Mouse (Mus musculus): Measurements from ENCODE around the gene Hist1h2be. TPM values are rescaled to one million over a fixed set of nuclear protein-coding genes. Genes with fewer than 3 reads are reported as not detected.
"Not testable (repeated sequence)": the region's sequence is repeated elsewhere in the genome, so short reads cannot be mapped to it uniquely, and the experiment has no call there.

Gene Hist1h2be
- total RNA-seq, 2 experiments from 2014 or later = 17.5 to 146 TPM

DNA sequence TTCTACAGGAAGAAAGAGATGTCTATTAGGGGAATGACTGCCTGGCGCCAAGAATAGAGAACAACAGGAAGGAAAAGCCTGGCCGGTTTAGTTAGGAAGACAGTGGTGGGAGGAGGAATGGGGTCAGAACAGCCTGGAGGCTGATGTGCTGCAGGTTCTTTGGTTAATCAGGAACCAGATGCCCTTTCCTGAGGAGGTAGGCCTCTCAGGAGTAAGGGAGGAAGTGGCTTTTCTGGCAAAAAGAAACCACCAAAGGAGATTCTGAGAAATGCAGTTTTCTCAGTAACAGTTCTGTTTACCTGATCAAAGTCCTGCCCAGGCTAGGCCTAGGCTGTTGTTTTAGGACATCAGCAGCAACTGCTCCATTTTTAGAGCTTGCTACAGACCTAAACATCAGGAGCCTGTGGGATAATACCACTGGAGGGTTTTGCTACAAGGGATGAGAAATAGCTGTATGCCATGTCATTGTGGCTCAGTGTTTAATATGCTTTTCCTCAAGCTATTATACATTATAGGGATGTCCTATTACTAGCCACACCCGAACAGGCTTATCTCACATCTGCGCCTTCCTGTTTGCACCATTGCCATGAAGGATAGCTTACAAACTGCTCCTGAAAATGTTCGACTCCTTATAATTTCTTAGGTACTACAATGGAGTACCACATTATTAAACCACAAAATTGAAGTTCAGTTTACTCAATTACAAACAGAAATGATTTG lies 27.7 kb downstream of the Hist1h2be start:
- ATAC-seq (replicated peaks; ENCODE audit: poor library complexity, severe bottlenecking) = peak; percentile 61

DNA sequence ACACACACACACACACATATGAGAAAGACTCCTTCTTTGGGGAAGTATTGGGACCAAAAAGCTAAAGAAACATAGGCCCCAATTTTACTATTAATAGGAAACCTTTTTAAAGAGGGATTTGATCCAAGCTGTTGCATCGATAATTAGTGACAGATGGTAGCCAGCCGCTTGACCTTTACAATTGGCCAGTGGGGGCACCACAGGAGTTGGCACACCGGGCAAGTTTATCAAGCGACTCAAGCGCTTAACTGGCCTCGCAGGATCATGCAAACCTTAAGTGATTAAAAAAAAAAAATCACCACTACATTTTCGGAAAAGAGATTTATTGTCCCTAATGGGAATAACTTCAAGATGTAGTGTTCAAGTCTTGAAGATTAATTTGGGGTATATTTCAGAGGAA lies 28.3 kb downstream of the Hist1h2be start:
- no peak for ATAC-seq (replicated peaks; ENCODE audit: poor library complexity, severe bottlenecking)

DNA sequence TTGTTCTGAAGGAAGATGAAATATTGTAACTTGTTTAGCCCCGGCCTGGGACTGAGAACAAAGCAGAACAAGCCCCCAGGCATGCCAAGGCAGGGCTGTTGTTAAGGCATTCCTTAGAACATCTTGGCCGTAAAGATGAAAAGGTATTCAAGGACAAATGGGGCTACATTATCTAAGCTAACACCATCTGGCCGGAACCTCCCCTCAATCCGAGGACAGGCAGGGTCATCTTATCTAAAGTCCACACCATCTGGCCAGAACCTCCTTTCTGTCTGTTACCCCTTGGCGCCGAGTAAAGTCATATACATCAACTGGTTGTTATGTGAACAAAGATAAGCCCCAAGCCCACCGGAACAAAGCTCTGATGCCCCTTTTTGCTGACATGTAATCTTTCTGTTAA lies 29.0 kb downstream of the Hist1h2be start:
- not testable (repeated sequence) for ATAC-seq (replicated peaks; ENCODE audit: poor library complexity, severe bottlenecking)

DNA sequence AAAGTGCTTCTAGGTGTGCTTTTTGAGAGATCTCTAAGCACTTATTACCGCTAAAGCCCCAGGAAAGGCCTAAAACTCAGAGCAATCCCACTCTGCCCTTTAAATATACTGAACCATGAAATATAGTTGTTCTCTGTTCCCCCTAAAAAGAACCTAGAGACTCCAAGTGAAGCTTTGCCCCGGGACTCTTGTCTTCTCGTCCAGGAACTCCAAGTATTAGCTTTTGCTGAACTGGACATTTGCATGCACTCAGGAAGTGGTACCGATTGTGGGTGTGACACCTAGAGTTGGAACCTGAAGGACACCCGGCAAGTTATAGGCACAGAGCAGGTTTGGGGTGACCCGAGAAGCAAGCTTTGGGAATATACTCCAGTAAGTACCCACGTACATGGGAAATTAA lies 29.7 kb downstream of the Hist1h2be start:
- ATAC-seq (replicated peaks; ENCODE audit: poor library complexity, severe bottlenecking) = no peak

DNA sequence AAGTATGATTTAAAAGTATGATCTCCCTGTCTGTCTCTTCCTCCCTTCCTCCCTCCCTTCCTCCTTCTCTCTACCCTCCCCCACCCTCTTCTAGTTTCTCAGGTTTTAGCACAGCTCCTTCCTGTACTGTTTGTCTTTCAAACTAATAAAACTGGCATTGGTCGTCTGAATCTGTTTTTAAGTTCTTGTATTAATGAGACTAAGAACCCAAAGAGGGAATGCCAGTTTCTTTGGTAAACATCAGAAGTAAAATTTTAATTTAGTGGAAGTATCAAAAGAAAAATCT lies 34.0 kb downstream of the Hist1h2be start:
- no peak for ATAC-seq (replicated peaks; ENCODE audit: poor library complexity, severe bottlenecking)

DNA sequence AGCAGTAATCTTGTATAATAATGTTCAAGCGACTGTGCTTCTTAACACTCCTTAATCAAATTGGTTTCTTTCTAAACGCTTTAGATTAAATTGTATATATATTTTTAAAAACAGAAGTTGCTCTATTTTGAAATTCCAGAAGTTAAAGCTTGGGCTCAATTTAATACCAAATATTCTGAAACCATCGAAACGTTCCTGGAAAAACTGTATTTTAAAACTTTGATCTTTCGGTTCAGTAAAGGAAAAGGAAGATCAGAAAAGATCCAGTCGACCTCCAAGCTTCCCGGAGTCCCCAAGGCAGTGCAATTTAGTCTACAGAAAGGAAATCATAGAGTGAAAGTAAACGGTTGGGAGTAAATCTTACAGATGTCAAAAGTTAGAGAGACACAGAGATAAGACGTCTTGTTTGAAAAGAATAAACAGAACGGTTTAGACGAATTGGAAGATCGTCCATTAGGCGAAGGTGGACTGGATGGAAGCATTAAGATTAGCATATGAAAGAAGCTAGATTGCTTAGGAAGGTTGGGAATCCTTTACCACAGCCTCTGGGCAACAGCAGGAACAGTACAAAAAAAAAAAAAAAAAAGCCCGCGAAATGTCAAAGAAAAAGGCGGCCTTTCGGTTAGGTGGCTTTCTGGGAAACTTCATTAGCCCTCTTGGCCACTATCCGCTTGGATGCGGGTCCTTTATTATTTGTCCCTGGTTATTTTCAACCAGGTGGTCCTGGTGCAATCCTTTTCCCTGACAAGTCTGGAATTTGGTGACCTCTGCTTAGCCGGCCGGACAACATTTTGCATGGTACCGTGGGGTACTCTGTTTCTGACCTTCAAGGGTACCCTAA lies 34.6 kb downstream of the Hist1h2be start:
- no peak for ATAC-seq (replicated peaks; ENCODE audit: poor library complexity, severe bottlenecking)

DNA sequence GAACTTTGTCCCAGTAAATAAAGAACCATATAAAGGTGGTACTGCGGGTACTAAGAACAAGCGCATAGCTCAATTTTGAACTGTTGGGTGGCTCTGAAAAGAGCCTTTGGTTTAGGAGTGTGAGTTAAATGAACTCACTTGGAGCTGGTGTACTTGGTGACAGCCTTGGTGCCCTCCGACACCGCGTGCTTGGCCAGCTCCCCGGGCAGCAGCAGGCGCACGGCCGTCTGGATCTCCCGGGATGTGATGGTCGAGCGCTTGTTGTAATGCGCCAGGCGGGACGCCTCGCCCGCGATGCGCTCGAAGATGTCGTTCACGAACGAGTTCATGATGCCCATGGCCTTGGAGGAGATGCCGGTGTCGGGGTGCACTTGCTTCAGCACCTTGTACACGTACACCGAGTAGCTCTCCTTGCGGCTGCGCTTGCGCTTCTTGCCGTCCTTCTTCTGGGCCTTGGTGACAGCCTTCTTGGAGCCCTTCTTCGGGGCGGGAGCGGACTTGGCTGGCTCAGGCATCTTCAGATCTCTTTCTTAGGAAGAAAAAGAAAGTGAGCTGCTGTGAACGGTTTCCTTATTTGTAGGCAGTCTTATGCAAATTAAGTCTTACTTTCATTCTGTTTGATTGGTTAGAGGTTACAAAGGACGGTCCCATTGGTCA lies 35.4 kb downstream of the Hist1h2be start:
- peak; percentile 72 for ATAC-seq (replicated peaks; ENCODE audit: poor library complexity, severe bottlenecking)

DNA sequence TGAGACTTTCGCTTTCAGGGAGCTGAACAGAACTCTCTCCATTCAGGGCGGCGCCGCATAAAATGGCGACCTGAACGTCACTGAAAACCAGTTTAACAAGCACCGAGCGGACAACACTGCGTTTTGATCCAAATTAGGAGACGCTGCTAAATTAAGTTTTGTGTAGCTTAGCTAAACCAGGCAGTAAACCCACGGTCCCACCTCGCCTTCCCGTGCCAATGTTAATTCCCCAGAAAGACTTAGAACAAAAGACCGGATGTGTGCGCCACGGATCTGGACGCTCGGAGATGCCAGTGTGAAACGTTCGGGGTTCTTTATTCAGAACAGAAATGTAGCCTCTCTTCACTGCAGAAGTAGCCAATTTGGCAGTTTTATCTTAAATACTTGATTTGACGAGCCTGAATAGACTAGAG lies 35.9 kb downstream of the Hist1h2be start:
- peak; percentile 20 for ATAC-seq (replicated peaks; ENCODE audit: poor library complexity, severe bottlenecking)

DNA sequence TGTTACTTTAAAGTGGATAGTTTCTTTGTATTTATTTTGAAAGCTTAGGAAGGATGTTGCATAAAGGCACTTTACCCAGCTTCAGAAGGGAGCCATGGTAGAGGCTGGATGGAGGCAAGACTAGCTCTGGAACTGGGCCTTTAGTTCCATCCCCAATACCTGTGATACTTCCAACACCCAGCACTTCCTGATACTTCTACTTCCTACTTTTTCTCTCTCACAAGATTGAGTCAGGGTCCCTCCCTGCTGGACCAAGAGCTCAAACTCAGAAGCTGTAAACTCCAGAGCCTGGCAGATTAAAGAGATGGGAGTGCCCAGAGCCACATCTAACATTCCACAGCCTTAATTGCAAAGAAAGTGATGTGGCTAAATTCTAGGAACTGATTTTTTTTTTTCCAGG lies 36.6 kb downstream of the Hist1h2be start:
- no peak for ATAC-seq (replicated peaks; ENCODE audit: poor library complexity, severe bottlenecking)

DNA sequence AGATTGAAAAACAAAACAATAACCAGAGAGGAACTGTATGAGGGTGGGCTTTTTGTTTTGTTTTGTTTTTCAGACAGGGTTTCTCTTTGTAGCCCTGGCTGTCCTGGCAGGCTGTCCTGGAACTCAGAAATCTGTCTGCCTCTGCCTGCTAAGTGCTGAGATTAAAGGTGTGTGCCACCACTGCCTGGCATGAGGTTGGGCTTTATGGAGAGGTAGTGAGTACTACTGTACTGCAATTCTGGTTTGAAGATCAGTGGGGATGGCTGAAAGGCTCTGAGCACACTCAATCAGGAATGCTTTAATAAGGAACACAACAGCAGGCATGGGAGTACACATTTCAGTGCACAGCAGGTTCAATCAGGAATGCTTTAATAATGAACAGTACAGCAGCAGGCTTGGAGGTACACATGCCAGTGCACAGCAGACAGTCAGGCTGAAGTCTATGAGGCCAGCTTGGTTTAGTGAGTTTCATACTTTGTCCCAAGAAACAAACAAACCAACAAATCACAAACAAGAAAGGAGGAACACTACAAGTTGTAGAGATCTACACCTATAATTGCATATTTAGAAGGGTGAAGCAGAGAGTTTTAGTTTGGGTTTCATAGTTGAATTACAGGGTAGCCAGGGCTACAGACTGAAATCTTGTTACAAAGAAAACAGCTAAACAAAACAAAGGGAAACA lies 37.4 kb downstream of the Hist1h2be start:
- no peak for ATAC-seq (replicated peaks; ENCODE audit: poor library complexity, severe bottlenecking)

DNA sequence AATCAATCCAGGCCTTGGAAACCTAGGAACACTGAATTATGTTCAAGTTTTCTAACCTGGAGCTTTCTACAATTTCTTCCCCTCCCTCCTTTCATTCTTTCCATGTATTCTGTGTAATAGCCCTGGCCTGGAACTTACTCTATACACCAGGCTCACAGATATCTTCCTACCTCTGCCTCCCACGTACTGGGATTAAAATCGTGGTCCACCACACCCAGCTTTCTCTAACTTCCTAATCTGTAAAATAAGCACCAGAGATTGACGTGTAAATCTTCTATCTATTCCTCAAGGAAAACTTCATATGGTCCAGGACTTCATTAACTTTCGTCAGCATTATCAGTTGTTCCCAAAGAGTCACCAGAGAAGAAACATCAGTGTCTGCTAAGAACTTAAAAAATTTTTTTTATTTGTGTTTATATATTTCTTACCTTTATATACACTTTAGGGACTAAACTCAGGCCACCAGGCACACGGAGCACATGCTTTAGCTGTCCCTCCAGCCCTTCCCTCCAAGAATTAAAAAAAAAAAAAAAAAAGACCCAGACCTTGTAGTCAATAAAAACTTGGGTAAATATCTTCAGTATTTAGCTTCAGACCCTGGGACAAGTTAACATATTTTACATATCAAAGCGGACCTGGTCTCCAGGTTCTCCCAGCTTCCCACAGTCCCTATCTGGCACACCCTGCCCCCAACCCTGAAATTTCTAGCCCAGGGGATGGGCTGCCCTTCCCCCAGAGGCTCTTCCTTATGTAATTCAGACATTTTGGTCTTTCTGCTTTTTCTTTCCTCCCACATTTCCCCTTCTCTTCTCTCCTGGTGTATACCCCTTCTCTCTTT lies 38.5 kb downstream of the Hist1h2be start:
- no peak for ATAC-seq (replicated peaks; ENCODE audit: poor library complexity, severe bottlenecking)

DNA sequence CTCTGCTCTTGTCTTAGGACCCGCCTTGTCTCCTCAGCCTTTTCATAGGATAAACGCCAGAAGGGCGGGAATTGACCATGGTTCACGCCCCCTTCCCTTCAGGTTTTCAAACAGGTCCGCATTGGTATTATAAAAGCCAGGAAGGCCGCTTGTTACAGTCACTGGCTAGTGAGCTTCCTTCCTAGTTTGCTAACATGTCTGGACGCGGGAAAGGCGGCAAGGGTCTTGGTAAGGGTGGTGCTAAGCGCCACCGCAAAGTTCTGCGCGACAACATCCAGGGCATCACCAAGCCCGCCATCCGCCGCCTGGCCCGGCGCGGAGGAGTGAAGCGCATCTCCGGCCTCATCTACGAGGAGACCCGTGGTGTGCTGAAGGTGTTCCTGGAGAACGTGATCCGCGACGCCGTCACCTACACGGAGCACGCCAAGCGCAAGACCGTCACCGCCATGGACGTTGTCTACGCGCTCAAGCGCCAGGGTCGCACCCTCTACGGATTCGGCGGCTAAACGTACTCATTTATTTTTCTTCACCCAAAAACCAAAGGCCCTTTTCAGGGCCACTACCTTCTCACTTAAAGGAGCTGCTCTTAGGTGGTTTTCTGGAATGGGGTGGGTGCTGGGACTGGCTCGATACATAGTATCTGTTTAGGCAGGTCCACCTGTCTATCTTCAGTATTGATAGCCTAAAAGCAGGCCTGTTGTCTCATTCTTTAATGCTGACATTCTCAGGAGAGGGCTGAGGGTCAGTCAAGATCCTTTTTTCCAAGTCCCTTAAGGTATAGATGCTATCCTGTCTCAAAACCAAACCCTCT lies 39.3 kb downstream of the Hist1h2be start, which contains the start of gene Hist1h4d:
Gene Hist1h4d, plus strand, starts transcription at position 191 of the 811 bp plus-strand sequence.
- peak; percentile 81 for ATAC-seq (replicated peaks; ENCODE audit: poor library complexity, severe bottlenecking)

DNA sequence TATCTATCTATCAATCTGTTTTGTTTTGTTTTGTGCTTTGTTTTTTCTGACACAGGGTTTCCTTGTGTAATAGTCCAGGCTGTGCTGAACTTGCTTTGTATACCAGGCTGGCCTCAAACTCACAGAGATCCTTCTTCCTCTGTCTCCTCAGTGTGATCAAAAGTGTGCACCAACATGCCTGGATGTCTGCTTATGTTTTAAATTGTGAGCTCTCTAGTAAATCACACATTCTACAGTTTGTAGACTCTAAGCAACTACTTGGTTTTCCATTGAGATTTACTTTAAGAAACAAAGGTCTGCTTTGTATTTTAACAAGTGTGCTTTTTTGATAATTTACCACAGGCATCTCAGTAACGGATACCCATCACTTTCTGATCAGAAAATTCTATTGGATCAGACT lies 43.1 kb downstream of the Hist1h2be start:
- ATAC-seq (replicated peaks; ENCODE audit: poor library complexity, severe bottlenecking) = no peak

DNA sequence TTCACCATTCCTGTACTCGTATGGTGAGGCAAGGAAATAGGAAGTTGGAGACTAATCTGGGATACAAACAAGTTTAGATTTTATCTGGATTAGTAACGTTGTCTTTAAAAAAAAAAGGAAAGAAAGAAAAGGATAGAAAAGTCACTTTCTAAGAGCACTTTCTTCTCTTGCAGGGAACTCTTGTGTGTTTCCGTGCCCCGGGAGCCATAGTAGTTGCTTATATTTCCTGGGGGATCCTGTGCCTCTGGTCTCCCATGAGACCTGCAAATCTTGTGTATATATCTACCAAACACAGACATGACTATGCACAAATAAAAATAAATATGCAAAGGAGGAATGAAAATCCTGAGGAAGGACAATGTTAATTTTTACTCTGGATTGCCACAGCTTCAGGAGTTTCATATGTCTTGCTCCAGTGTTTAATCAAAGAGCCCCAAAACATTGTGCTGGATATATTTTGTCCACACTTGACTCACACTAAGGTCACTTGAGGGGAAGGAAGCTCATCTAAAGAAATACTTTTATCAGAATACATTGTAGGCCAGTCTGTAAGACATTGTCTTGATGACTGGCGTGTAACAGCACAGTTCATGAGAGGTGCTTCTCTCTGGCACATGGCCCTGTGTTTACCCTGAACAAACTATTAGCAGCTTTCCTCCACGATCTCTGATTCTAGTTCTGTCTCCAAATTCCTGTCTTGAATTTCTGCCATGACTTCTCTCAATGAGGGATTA lies 43.9 kb downstream of the Hist1h2be start:
- no peak for ATAC-seq (replicated peaks; ENCODE audit: poor library complexity, severe bottlenecking)

DNA sequence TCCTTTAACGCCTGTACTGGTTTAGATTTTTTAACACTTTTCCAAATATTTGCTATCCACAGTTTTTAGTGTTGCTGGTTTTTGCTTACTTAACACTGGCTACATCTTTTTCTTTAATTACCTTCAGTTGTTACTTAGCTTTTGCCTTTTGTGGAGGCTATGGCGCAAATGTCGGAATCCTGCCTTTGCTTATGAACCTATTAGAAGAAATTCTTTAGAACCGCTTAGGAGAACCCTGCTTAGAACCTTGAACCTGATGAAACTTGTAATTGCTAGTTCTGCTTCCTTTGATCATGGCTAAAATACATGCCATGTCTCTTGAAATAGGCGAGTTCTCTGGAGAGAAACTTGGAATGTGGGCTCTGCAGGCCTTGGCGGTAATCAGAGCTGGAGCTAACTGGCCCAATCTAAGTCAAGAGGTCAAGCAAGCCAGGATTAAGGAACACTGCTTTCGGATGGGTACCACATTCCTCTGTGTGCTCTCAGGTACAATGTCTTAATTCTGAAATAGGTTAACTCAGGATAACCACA lies 44.5 kb downstream of the Hist1h2be start:
- ATAC-seq (replicated peaks; ENCODE audit: poor library complexity, severe bottlenecking) = no peak

DNA sequence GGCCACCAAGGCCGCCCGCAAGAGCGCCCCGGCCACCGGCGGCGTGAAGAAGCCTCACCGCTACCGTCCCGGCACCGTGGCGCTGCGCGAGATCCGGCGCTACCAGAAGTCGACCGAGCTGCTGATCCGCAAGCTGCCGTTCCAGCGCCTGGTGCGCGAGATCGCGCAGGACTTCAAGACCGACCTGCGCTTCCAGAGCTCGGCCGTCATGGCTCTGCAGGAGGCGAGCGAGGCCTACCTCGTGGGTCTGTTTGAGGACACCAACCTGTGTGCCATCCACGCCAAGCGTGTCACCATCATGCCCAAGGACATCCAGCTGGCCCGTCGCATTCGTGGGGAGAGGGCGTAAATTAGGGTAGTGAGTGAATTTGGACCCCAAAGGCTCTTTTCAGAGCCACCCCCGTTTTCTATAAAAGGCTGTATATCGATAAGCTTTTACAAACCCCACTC lies 45.0 kb downstream of the Hist1h2be start:
- ATAC-seq (replicated peaks; ENCODE audit: poor library complexity, severe bottlenecking) = not testable (repeated sequence)

DNA sequence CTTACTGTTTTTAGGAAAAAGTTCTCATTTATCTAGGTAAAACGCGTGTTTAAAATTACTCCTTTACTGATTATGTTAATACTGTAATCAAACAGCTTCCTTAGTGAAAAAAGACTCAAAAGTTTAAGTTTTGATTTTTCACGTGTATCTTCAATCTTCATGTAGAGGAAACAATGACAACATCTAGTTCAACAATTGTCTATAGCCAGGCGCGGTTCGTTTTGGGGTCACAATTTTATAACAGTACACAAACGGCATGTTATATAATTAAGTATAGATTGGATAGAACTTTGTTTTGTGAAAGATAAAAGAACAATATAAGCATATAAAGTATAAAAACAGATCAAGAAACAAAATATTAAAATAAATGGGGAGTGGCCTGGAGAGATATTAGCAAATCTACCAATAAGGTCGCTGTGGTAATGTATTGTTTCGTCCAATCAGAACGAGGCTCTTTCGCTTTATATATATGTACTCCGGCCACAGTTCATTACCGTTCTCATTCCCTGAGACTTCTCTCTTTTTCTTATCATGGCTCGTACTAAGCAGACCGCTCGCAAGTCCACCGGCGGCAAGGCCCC lies 45.6 kb downstream of the Hist1h2be start, which contains the start of gene Hist1h3d:
Gene Hist1h3d, plus strand, starts transcription at position 493 of the 581 bp plus-strand sequence.
- ATAC-seq (replicated peaks; ENCODE audit: poor library complexity, severe bottlenecking) = peak; percentile 43

Data from granulocyte monocyte progenitor cell, adult 5-6 weeks (primary cell).